Mouse (Mus musculus): ENCODE results near the gene Eps8l2. TPM values are rescaled to one million over a fixed set of nuclear protein-coding genes. Genes with fewer than 3 reads are reported as not detected.

Gene Eps8l2
- total RNA-seq, 2 experiments from 2014 or later, result 3.2 to 4.3 TPM

DNA sequence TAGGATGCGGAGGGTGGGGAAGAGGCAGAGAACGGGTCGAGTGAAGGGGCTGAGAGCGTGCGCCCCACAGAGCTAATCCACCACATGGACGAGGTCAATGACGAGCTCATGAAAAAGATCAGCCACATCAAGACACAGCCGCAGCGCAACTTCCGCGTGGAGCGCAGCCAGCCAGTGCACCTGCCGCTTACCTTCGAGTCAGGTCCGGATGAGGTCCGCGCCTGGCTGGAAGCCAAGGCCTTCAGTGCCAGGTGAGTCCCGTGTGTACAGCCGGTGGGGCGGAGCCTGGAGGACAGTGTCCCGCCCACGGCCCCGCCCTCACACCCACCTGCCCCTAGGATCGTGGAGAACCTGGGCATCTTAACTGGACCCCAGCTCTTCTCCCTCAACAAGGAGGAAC lies 22.8 kb downstream of the Eps8l2 start:
- DNase-seq (ENCODE audit: low spot score), result no peak
- intact Hi-C loops (cut with DNase I), result loop anchor here (5.0 to 10.0 kb wide), 2 partner anchors 99 to 267 kb away; no protein-coding TSS in a partner anchor

- intact Hi-C loops (cut with DNase I), result loop anchor here (1.0 to 10.0 kb wide), 3 partner anchors 101 to 268 kb away; no protein-coding TSS in a partner anchor
- DNase-seq (ENCODE audit: low spot score), result no peak
These were observed 24.5 kb downstream of the Eps8l2 start for GRCm38 (mm10) chr7:141363106-141363751.

- no peak for DNase-seq (ENCODE audit: low spot score)
- intact Hi-C loops (cut with DNase I), result loop anchor here (1.0 to 10.0 kb wide), 3 partner anchors 101 to 269 kb away; no protein-coding TSS in a partner anchor
These were observed 25.1 kb downstream of the Eps8l2 start for GRCm38 (mm10) chr7:141363752-141364125.

- intact Hi-C loops (cut with DNase I), result loop anchor here (5.0 to 10.0 kb wide), 2 partner anchors 102 to 270 kb away; no protein-coding TSS in a partner anchor
- no peak for DNase-seq (ENCODE audit: low spot score)
These were observed 25.8 kb downstream of the Eps8l2 start for GRCm38 (mm10) chr7:141364349-141365048.

DNA sequence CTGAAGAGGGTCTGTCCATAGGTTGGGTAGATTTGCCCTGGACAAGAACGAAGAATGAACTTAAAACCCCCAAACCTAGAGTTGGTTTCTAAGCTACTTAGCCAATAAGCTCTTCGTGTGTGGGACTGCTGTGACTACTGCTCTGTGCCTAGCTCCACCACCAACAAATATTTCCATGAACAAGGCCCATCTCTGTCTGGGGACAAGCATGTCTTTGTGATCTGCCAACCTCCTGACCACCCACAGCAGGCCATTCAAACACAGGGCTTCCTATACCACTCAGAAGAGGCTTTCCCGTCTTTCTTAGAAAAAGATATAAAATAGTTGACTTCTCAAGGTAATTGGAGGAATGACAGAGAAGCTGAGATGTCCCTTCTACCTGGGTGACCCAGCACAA lies 26.4 kb downstream of the Eps8l2 start:
- no peak for DNase-seq (ENCODE audit: low spot score)
- intact Hi-C loops (cut with DNase I), result loop anchor here (10.0 kb wide), 1 partner anchor 270 kb away; no protein-coding TSS in a partner anchor

DNA sequence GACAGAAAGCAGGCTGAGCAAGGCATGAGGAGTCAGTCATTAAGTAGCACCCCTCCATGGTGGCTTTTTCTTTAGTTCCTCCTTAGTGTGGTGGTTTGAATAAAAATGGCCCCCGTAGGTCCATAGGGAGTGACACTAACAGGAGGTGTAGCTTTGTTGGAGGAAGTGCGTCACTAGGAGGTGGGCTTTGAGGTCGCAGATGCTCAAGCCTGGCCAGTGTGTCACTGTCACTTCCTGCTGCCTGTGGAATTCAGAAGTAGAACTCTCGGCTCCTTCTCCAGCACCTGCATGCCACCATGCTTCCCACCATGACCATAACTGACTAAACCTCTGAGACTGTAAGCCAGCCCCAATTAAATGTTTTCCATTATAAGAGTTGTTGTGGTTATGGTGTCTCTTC lies 28.7 kb downstream of the Eps8l2 start:
- intact Hi-C loops (cut with DNase I), result loop anchor here (10.0 kb wide), 1 partner anchor 273 kb away; no protein-coding TSS in a partner anchor
- no peak for DNase-seq (ENCODE audit: low spot score)

- intact Hi-C loops (cut with DNase I), result loop anchor here (10.0 kb wide), 1 partner anchor 275 kb away; no protein-coding TSS in a partner anchor
- DNase-seq (ENCODE audit: low spot score), result no peak
These were observed 31.2 kb downstream of the Eps8l2 start for GRCm38 (mm10) chr7:141369918-141370317.

DNA sequence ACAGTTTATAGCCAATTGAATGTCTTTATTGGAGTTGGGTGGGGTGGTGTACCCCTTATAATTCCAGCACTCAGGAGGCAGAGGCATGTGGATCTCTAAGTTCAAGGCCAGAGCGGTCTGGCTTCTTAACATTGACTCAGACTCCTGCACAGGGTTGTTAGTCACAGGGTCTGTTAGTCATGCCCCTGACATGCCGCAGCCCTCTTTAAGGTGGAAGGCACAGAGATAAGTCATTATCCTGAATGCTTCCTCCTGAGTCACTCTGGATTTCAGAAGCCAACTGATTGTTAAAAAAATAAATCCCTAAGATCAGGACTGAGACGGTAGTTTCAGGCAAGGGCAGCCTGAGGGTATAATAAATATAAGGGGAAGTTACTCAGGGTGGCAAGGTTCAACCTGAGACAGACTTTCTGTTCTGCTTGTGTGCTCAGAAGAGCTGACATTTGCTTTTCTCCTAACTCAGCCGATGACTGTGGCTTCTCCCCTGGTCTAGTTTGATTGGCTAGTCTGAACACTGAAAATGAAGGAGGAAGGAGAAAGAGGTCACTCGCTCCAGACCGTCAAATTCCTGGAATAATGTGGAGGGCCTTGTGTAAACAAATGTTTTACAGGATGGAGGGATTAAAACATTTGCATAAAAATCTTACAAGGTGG lies 33.4 kb downstream of the Eps8l2 start:
- DNase-seq (ENCODE audit: low spot score), result no peak
- intact Hi-C loops (cut with DNase I), result no loop called here

GRCm38 (mm10) chr7:141373611-141374010 lies 34.9 kb downstream of the Eps8l2 start:
- intact Hi-C loops (cut with DNase I), result no loop called here
- DNase-seq (ENCODE audit: low spot score), result no peak

- intact Hi-C loops (cut with DNase I), result no loop called here
- DNase-seq (ENCODE audit: low spot score), result no peak
These were observed 35.7 kb downstream of the Eps8l2 start for GRCm38 (mm10) chr7:141374399-141374798.

- intact Hi-C loops (cut with DNase I), result no loop called here
- no peak for DNase-seq (ENCODE audit: low spot score)
These were observed 40.9 kb downstream of the Eps8l2 start for GRCm38 (mm10) chr7:141379584-141379983.

DNA sequence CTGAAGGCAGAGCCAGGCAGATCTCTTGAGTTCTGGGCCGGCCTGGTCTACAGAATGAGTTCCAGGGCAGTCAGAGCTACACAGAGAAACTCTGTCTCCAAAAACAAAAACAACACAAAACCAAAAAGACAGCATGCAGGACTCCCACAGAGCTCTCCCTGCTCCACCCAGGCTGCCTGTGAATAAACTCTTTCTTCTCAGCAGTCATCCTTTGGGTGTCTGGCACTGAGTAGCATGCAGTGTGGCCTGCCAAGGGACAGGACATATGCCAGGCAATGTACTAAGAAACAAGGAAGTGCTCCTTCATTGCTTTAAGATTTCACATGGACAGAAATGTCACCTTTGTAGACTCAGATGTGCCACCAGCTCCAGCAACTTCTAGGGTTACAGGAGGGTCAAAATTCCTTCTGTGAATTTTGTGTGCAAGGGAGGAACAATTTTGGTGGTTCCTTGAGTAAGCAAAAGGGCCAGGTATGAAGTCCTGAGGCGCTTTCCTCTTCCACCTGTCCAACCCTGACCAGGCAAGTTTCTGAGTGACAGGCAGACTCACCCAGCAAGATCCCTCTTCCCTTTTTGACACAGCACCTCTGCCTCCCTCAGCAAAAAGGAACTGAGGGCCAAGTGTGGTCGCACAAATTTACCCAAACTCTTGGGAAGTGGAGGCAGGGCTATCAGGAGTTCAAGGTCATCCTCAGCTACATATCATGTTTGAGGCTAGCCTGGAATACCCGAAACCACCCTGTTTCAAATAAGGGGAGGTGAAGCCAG lies 42.6 kb downstream of the Eps8l2 start:
- intact Hi-C loops (cut with DNase I), result no loop called here
- DNase-seq (ENCODE audit: low spot score), result no peak

GRCm38 (mm10) chr7:141387807-141388486 lies 49.3 kb downstream of the Eps8l2 start:
- intact Hi-C loops (cut with DNase I), result no loop called here

DNA sequence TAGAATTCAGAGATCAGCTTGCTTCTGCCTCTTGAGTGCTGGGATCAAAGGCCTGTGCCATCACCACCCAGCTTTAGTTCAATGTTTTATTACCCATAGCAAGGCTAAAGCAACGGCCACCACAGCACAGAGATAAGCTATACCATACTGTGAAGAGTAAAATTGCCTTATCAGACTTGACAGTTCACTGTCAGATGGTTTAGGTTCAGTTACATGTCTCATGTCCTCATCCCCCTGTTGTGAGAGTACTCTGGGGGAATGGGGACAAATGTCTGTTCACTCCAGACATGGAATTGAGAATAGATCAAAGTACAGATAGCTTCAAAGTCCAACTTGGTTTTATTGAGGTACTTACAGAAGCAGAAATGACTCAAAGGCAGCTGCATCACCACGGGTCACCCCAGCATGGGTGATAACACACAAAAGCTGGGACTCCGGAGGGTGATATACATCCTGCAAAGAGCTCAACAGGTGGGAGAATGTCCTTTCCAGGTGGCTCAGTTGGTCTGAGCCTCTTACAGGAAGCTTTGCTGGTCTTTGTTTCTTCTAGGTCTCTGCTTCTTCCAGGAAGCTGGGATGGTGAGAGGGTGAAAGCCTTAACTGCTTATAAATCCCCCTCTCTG lies 49.9 kb downstream of the Eps8l2 start:
- DNase-seq (ENCODE audit: low spot score), result no peak
- intact Hi-C loops (cut with DNase I), result no loop called here

More at GRCm38 (mm10) chr7:141387807-141388486, 49.3 kb downstream of the Eps8l2 start:
- no peak for DNase-seq (ENCODE audit: low spot score)

GRCm38 (mm10) chr7:141390326-141391259 lies 51.9 kb downstream of the Eps8l2 start:
- DNase-seq (ENCODE audit: low spot score), result no peak
- intact Hi-C loops (cut with DNase I), result no loop called here

- intact Hi-C loops (cut with DNase I), result no loop called here
- DNase-seq (ENCODE audit: low spot score), result peak; percentile 92
These were observed 53.2 kb downstream of the Eps8l2 start, which contains the start of gene Taldo1 for GRCm38 (mm10) chr7:141391625-141392551. Gene Taldo1 (plus strand): TSS chr7:141392199.
